Mouse (Mus musculus): ENCODE results near the gene Nxf1.

DNA sequence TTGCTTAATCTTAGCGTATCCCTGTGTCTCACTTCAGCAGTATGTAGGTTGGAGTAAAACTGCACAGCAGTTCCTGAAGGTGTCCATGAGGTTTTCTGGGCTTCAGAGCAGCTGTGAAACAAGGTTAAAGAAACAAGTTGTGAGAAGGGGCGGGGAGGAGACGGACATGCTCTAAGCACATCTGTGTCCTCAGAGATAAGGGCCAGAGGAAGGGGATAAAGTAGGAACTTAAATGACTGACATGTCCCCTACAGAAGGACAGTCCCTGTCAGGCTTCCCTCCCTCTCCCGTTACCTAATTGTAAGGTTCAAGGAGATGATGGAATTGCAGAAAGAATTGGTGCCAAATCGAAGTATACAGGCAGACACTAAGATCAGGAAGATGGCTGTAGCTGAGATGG is 16.1 kb downstream of the Nxf1 start:
- TF ChIP-seq CTCF (IDR thresholded peaks at IDR 0.05; ENCODE audit: borderline replicate concordance, insufficient read depth, low read length) (no peak), POLR2A (IDR thresholded peaks at IDR 0.05; ENCODE audit: low read depth, low read length) (no peak; the same call in 1 of the 2 replicates)

Data from embryonic fibroblast, embryonic 13.5 days (primary cell).